Mouse (Mus musculus): ENCODE measurements at regions not wholly inside any gene's neighbourhood (a gene's known extent, or its start where the extent isn't known, plus 50 kb on each side); places are given as distances from the start of the nearest gene placed in this dataset.

GRCm38 (mm10) chr12:110389439-110389838 is 57.5 kb upstream of the Ppp2r5c start:
- intact Hi-C loops (cut with DNase I), result no loop called here
- TF ChIP-seq CTCF (IDR thresholded peaks at IDR 0.05), result no peak

GRCm38 (mm10) chr12:110391464-110391863 is 55.5 kb upstream of the Ppp2r5c start:
- DNase-seq (ENCODE audit: extremely low spot score in 1 of 2, low spot score in 2 of 2), result no peak
- intact Hi-C loops (cut with DNase I), result loop anchor here (10.0 kb wide), 1 partner anchor 697 kb away; no protein-coding TSS in a partner anchor
- Histone ChIP-seq H3K27ac (no peak overlapping the region), H3K4me3 (no peak overlapping the region)
- TF ChIP-seq CTCF (IDR thresholded peaks at IDR 0.05), result no peak

More at GRCm38 (mm10) chr12:110389439-110389838, 57.5 kb upstream of the Ppp2r5c start:
- no peak overlapping the region for H3K27ac ChIP-seq
- DNase-seq (ENCODE audit: extremely low spot score in 1 of 2, low spot score in 2 of 2), result no peak
- no peak overlapping the region for H3K4me3 ChIP-seq

GRCm38 (mm10) chr12:110393555-110393954 is 53.4 kb upstream of the Ppp2r5c start:
- Histone ChIP-seq H3K27ac (no peak overlapping the region), H3K4me3 (no peak overlapping the region)
- intact Hi-C loops (cut with DNase I), result loop anchor here (10.0 kb wide), 1 partner anchor 699 kb away; no protein-coding TSS in a partner anchor
- no peak for TF ChIP-seq CTCF (IDR thresholded peaks at IDR 0.05)
- no peak for DNase-seq (ENCODE audit: extremely low spot score in 1 of 2, low spot score in 2 of 2)

Data from left cerebral cortex, adult 2 months (tissue).